Mouse (Mus musculus): ENCODE measurements around the gene Lrrc1. TPM values are rescaled to one million over a fixed set of nuclear protein-coding genes. Genes with fewer than 3 reads are reported as not detected.
A peak's percentile ranks its signal among the peaks of the same experiment; 100 is the strongest.

Lrrc1 gene
- total and polyA plus RNA-seq, 2 experiments from 2014 or later: 4.6 to 38.6 TPM

GRCm38 (mm10) chr9:77499084-77499483, 45.6 kb downstream of the Lrrc1 start:
- no peak overlapping the region for H3K4me3 ChIP-seq (ENCODE audit: low read depth, low read length)
- peaks cover 9% of the 10 kb centered on the region for H3K4me1 ChIP-seq (ENCODE audit: insufficient read depth, low read length)
- H3K9me3 ChIP-seq (ENCODE audit: low read length): no peaks in the 10 kb centered on the region
- no peaks in the 10 kb centered on the region for H3K27me3 ChIP-seq (ENCODE audit: insufficient read depth, low read length)
- DNase-seq (ENCODE audit: low spot score): no peak
- H3K27ac ChIP-seq (ENCODE audit: low read depth, low read length): no peak overlapping the region
- H3K9ac ChIP-seq (replicated peaks; ENCODE audit: low read length, poor library complexity, severe bottlenecking): no peak overlapping the region
- no peak for ATAC-seq (ENCODE audit: low FRiP score)
- no peak overlapping the region for H3K4me2 ChIP-seq (ENCODE audit: low read depth, low read length, poor library complexity, severe bottlenecking)
- H3K36me3 ChIP-seq (ENCODE audit: insufficient read depth, low read length): no peaks in the 10 kb centered on the region
- WGBS: 83% methylated on average over 6 of the region's 6 CpGs
- TF ChIP-seq CTCF (IDR thresholded peaks at IDR 0.05): no peak

- H3K9ac ChIP-seq (replicated peaks; ENCODE audit: low read length, poor library complexity, severe bottlenecking): no peak overlapping the region
- no peak overlapping the region for H3K27ac ChIP-seq (ENCODE audit: low read depth, low read length)
- no peak overlapping the region for H3K4me2 ChIP-seq (ENCODE audit: low read depth, low read length, poor library complexity, severe bottlenecking)
- H3K4me1 ChIP-seq (ENCODE audit: insufficient read depth, low read length): peaks cover 9% of the 10 kb centered on the region
- 88% methylated on average over 3 of the region's 3 CpGs for WGBS
- H3K27me3 ChIP-seq (ENCODE audit: insufficient read depth, low read length): no peaks in the 10 kb centered on the region
- no peaks in the 10 kb centered on the region for H3K36me3 ChIP-seq (ENCODE audit: insufficient read depth, low read length)
- TF ChIP-seq CTCF (IDR thresholded peaks at IDR 0.05): no peak
- DNase-seq (ENCODE audit: low spot score): no peak
- ATAC-seq (ENCODE audit: low FRiP score): no peak
- no peaks in the 10 kb centered on the region for H3K9me3 ChIP-seq (ENCODE audit: low read length)
- no peak overlapping the region for H3K4me3 ChIP-seq (ENCODE audit: low read depth, low read length)
These were observed 46.3 kb downstream of the Lrrc1 start for GRCm38 (mm10) chr9:77498406-77498805.

GRCm38 (mm10) chr9:77497173-77497572, 47.5 kb downstream of the Lrrc1 start:
- TF ChIP-seq CTCF (IDR thresholded peaks at IDR 0.05): no peak
- Histone ChIP-seq H3K4me3 (ENCODE audit: low read depth, low read length) (no peak overlapping the region), H3K4me1 (ENCODE audit: insufficient read depth, low read length) (peaks cover 5% of the 10 kb centered on the region), H3K27me3 (ENCODE audit: insufficient read depth, low read length) (no peaks in the 10 kb centered on the region), H3K9me3 (ENCODE audit: low read length) (no peaks in the 10 kb centered on the region), H3K9ac (replicated peaks; ENCODE audit: low read length, poor library complexity, severe bottlenecking) (no peak overlapping the region), H3K4me2 (ENCODE audit: low read depth, low read length, poor library complexity, severe bottlenecking) (no peak overlapping the region), H3K27ac (ENCODE audit: low read depth, low read length) (no peak overlapping the region), H3K36me3 (ENCODE audit: insufficient read depth, low read length) (no peaks in the 10 kb centered on the region)
- 37% methylated on average over 6 of the region's 6 CpGs for WGBS
- DNase-seq (ENCODE audit: low spot score) (no peak), ATAC-seq (ENCODE audit: low FRiP score) (0 out of 2 replicates have a peak, but pooled peaks have one; percentile 22)

GRCm38 (mm10) chr9:77496540-77497062, 48.1 kb downstream of the Lrrc1 start:
- no peak for TF ChIP-seq CTCF (IDR thresholded peaks at IDR 0.05)
- Histone ChIP-seq H3K9me3 (ENCODE audit: low read length) (no peaks in the 10 kb centered on the region), H3K36me3 (ENCODE audit: insufficient read depth, low read length) (no peaks in the 10 kb centered on the region), H3K9ac (replicated peaks; ENCODE audit: low read length, poor library complexity, severe bottlenecking) (no peak overlapping the region; the same call in 1 of the 2 replicates), H3K27me3 (ENCODE audit: insufficient read depth, low read length) (no peaks in the 10 kb centered on the region), H3K4me1 (ENCODE audit: insufficient read depth, low read length) (peaks cover 5% of the 10 kb centered on the region), H3K4me3 (ENCODE audit: low read depth, low read length) (no peak overlapping the region), H3K4me2 (ENCODE audit: low read depth, low read length, poor library complexity, severe bottlenecking) (0 out of 2 replicates have a peak overlapping the region, but pooled peaks have one; percentile 15), H3K27ac (ENCODE audit: low read depth, low read length) (0 out of 2 replicates have a peak overlapping the region, but pooled peaks have one; percentile 20)
- ATAC-seq (ENCODE audit: low FRiP score): peak; percentile 81
- WGBS: 15% methylated on average over 12 of the region's 12 CpGs
- peak; percentile 73 for DNase-seq (ENCODE audit: low spot score)

DNA sequence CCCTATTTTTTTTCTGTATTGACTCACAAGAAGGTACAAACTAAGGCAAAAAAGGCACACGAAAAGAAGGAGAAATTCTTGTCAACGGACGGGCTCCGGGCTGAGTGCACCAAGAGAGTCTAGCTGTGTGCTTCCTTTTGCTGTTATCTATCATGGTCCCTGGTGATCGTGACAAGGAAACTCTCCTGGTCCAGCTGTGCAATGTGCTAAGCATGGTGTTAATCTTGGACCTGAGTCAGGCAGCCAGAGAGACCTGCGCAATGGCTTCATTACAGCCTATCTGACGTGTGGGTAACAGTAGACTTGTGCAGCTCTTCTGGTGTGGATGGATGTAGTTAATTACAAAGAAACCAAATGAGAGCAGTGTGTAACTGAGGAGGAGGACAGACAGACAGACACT, 50.4 kb downstream of the Lrrc1 start:
- no peak overlapping the region for H3K27ac ChIP-seq (ENCODE audit: low read depth, low read length)
- DNase-seq (ENCODE audit: low spot score) (no peak), ATAC-seq (ENCODE audit: low FRiP score) (no peak)
- H3K27me3 ChIP-seq (ENCODE audit: insufficient read depth, low read length): no peaks in the 10 kb centered on the region
- H3K4me3 ChIP-seq (ENCODE audit: low read depth, low read length): no peak overlapping the region
- TF ChIP-seq CTCF (IDR thresholded peaks at IDR 0.05): no peak
- H3K4me1 ChIP-seq (ENCODE audit: insufficient read depth, low read length): peaks cover 5% of the 10 kb centered on the region
- WGBS: 93% methylated on average over 7 of the region's 7 CpGs
- no peak overlapping the region for H3K9ac ChIP-seq (replicated peaks; ENCODE audit: low read length, poor library complexity, severe bottlenecking)
- no peaks in the 10 kb centered on the region for H3K9me3 ChIP-seq (ENCODE audit: low read length)
- H3K36me3 ChIP-seq (ENCODE audit: insufficient read depth, low read length): no peaks in the 10 kb centered on the region
- H3K4me2 ChIP-seq (ENCODE audit: low read depth, low read length, poor library complexity, severe bottlenecking): no peak overlapping the region

DNA sequence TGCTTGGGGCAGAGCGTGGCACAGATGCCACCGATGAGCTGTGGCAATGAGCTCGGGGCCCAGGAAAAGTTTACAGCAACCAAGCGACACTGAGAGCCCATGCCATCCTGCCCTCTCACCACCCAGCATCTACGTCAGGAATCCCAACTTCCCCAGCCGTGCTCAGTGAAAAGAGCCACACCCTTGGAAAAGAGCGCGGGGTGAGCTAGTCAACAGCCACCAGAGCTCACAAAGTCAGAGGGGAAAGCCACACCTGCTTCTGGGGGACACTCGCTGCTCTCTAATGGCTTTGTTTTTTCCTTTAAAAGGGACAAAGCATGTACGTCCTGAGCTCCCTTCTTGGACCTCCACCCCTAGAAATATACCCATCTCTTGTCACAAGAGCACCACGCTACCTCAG, 56.1 kb downstream of the Lrrc1 start:
- 93% methylated on average over 11 of the region's 11 CpGs for WGBS
- H3K36me3 ChIP-seq (ENCODE audit: insufficient read depth, low read length): no peaks in the 10 kb centered on the region
- TF ChIP-seq CTCF (IDR thresholded peaks at IDR 0.05): no peak
- no peak for DNase-seq (ENCODE audit: low spot score)
- no peak for ATAC-seq (ENCODE audit: low FRiP score)
- no peak overlapping the region for H3K9ac ChIP-seq (replicated peaks; ENCODE audit: low read length, poor library complexity, severe bottlenecking)
- H3K4me3 ChIP-seq (ENCODE audit: low read depth, low read length): no peak overlapping the region
- no peaks in the 10 kb centered on the region for H3K9me3 ChIP-seq (ENCODE audit: low read length)
- no peaks in the 10 kb centered on the region for H3K27me3 ChIP-seq (ENCODE audit: insufficient read depth, low read length)
- H3K27ac ChIP-seq (ENCODE audit: low read depth, low read length): no peak overlapping the region
- H3K4me2 ChIP-seq (ENCODE audit: low read depth, low read length, poor library complexity, severe bottlenecking): no peak overlapping the region
- no peaks in the 10 kb centered on the region for H3K4me1 ChIP-seq (ENCODE audit: insufficient read depth, low read length)

All from midbrain, postnatal 0 days (tissue).